Mouse (Mus musculus) E14TG2a.4 (cell line): ENCODE measurements at regions not wholly inside any gene's neighbourhood (a gene's known extent, or its start where the extent isn't known, plus 50 kb on each side); places are given as distances from the start of the nearest gene placed in this dataset.

Experiments used
- CTCF ChIP-seq: conservative IDR thresholded peaks from 2 replicates; pipeline ENCODE4 v1.5.1; 2014; ENCODE audit warnings: low read length
- NANOG ChIP-seq: IDR thresholded peaks from 2 replicates; pipeline ENCODE4 v1.6.1; 2014; ENCODE audit warnings: borderline replicate concordance, low read length, mixed read lengths
- POU5F1 ChIP-seq: IDR thresholded peaks from 2 replicates; pipeline ENCODE4 v1.6.1; 2014; ENCODE audit warnings: low read length, borderline replicate concordance

- TF ChIP-seq CTCF, result no peak
- TF ChIP-seq NANOG, result no peak
- TF ChIP-seq POU5F1, result no peak
Observed at GRCm38 (mm10) chr1:90358971-90359370, 155.2 kb downstream of the Ackr3 start.
